Mouse (Mus musculus): ENCODE measurements at regions not wholly inside any gene's neighbourhood (a gene's known extent, or its start where the extent isn't known, plus 50 kb on each side); places are given as distances from the start of the nearest gene placed in this dataset.
"Not testable (repeated sequence)": the region's sequence is repeated elsewhere in the genome, so short reads cannot be mapped to it uniquely, and the experiment has no call there.

DNA sequence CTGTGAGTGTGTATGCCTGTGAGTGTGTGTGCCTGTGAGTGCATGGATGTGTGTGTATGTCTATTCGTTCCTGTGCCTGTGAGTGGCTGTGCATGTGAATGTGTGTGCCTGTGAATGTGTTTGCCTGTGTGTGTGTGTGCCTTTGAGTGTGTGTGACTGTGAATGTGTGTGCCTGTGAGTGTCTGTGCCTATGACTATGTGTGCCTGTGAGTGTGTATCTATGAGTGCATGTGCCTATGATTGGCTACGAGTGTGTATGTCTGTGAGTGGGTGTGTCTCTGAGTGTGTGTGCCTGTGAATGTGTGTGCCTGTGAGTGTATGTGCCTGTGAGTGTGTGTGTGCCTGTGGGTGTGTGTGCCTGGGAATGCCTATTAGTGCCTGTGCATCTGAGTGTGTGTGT, 731.6 kb downstream of the Lrriq3 start:
- Histone ChIP-seq H3K27ac (no peak overlapping the region), H3K4me3 (no peak overlapping the region), H3K4me1 (no peaks in the 10 kb centered on the region), H3K9me3 (replicated peaks) (no peaks in the 10 kb centered on the region), H3K27me3 (no peaks in the 10 kb centered on the region), H3K9ac (no peak overlapping the region), H3K36me3 (ENCODE audit: poor library complexity, severe bottlenecking) (no peaks in the 10 kb centered on the region), H3K4me2 (no peak overlapping the region)
- 87% methylated on average over 2 of the region's 2 CpGs for WGBS
- ATAC-seq: peak; percentile 21; the same call in 1 of the 2 replicates

DNA sequence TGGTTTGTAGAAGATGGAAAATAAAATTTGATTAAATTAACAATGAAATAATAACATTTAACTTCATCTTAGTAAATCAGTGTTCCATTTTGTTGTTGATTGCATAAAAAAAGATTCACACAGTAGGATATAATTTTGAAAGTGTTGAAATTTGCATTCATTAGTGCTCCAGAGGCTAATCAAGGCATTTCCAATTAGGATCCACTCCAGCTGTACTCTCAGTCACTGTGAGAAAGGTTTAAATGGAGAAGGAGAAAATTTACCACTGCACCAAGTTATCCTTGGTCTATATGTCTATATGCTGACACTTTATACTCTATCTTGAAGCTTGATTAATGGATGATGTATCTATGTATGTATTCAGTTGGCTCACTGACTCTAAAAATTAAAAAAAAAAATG, 695.3 kb upstream of the Negr1 start:
- Histone ChIP-seq H3K4me2 (no peak overlapping the region), H3K36me3 (ENCODE audit: poor library complexity, severe bottlenecking) (no peaks in the 10 kb centered on the region), H3K27ac (no peak overlapping the region), H3K9ac (no peak overlapping the region), H3K4me1 (no peaks in the 10 kb centered on the region), H3K9me3 (replicated peaks) (no peaks in the 10 kb centered on the region), H3K27me3 (no peaks in the 10 kb centered on the region), H3K4me3 (no peak overlapping the region)
- peak; percentile 50; the same call in 1 of the 2 replicates for ATAC-seq

DNA sequence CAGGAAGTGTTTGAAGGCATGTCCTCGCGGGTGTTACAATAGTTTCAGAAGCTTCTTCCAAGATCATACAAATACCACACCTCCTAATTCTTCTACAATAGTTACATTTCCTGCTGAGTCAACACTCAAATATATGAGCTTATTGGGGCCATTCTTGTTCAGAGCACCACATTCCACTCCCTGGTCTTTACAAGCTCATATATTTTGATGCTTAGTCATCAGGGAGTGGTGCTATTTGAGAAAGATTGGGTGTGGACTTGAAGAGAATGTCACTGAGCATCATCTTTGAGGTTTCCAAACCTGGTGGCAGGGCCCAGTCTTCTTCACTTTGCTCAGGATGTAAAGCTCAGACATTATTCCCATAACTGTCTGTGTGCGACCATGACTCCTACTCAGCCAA, 685.9 kb upstream of the Negr1 start:
- Histone ChIP-seq H3K27me3 (no peaks in the 10 kb centered on the region), H3K9ac (no peak overlapping the region), H3K9me3 (replicated peaks) (no peaks in the 10 kb centered on the region), H3K4me3 (no peak overlapping the region), H3K4me2 (no peak overlapping the region), H3K4me1 (no peaks in the 10 kb centered on the region), H3K27ac (no peak overlapping the region), H3K36me3 (ENCODE audit: poor library complexity, severe bottlenecking) (no peaks in the 10 kb centered on the region)
- 98% methylated on average over 3 of the region's 3 CpGs for WGBS
- no peak for ATAC-seq

DNA sequence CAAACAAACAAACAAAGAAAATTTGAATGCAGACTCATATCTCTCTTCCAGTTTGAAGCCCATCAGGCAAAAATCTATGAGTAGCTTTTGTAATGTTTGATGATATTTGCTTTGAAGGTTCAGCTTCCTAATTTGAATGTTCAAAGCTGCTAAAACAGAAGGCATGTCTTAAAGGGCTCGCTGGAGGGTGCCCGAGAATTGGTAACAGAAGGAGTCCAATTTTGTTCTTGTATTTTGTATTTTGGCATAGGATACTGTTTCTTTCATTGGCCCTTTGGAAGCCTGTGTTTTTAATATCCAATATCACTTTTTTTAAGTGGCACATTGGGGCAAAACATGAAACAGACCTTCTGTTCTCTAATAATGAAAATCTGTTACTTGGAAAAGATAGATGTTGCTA, 683.2 kb upstream of the Negr1 start:
- WGBS: 74% methylated on average over 2 of the region's 2 CpGs
- no peak overlapping the region for H3K9ac ChIP-seq
- no peak; the same call in 1 of the 2 replicates for ATAC-seq
- no peaks in the 10 kb centered on the region for H3K4me1 ChIP-seq
- H3K4me3 ChIP-seq: no peak overlapping the region
- no peak overlapping the region for H3K27ac ChIP-seq
- H3K36me3 ChIP-seq (ENCODE audit: poor library complexity, severe bottlenecking): no peaks in the 10 kb centered on the region
- no peak overlapping the region for H3K4me2 ChIP-seq
- H3K27me3 ChIP-seq: no peaks in the 10 kb centered on the region
- H3K9me3 ChIP-seq (replicated peaks): no peaks in the 10 kb centered on the region

DNA sequence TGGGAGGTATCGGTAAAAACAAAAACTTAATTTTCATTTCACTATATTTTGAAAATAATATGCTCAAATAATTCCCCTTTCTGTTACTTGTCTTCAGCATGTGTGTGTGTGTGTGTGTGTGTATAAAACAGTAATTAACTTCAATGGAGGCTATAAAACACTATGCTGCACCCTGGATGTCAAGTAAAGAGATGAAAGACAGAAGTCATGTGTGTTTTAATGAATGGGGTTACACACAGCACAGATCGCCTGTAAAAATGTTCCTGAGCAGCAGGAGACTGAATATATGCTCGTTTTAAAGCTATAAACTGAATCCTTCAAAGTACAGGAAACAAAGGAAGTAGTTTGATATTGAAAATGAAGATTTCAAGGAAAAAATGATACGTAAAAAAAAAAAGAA, 680.9 kb upstream of the Negr1 start:
- Histone ChIP-seq H3K9ac (no peak overlapping the region), H3K4me3 (no peak overlapping the region), H3K9me3 (replicated peaks) (no peaks in the 10 kb centered on the region), H3K4me2 (no peak overlapping the region), H3K4me1 (no peaks in the 10 kb centered on the region), H3K27me3 (no peaks in the 10 kb centered on the region), H3K27ac (no peak overlapping the region), H3K36me3 (ENCODE audit: poor library complexity, severe bottlenecking) (no peaks in the 10 kb centered on the region)
- 72% methylated on average over 4 of the region's 4 CpGs for WGBS
- no peak for ATAC-seq

DNA sequence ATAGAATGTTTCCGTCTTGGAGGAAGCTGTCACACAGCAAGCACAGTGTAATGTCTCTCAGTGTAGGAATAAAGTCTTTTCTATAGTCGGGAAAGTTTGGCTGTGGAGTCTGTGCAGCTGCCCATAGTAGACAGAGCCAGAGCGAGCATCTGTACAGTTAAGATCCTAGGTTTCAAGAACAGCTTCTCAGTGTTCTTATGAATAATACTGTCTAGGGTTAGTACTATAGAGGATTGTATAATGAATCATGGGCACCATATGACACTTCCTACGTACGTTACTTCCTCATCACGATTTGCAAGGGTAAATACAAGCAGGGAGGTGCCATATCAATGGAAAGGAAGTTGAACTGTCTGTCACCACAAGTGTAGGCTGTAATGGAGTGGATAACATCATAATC, 645.6 kb upstream of the Negr1 start:
- Histone ChIP-seq H3K27me3 (no peaks in the 10 kb centered on the region), H3K36me3 (ENCODE audit: poor library complexity, severe bottlenecking) (no peaks in the 10 kb centered on the region), H3K4me1 (no peaks in the 10 kb centered on the region), H3K9ac (no peak overlapping the region), H3K9me3 (replicated peaks) (no peaks in the 10 kb centered on the region), H3K4me3 (no peak overlapping the region), H3K4me2 (no peak overlapping the region), H3K27ac (no peak overlapping the region)
- 86% methylated on average over 6 of the region's 6 CpGs for WGBS
- ATAC-seq: no peak

DNA sequence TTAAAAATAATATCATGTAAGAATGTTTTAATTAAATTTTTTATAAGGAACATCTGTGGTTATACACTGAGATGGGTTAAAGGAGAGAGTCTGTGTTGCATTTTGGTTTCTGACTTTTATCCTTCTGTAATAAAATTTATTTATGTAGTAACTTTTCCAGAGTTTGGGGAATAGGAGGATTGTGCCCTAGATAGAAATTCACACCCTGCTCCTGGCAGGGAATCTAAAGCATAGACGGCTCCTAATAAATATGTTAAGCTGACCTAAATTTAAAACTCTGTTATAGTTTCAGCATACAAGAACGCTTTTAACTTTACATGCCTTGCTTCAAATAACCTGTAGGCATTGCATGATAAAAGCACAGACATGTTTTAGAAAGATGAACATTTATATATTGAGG, 618.7 kb upstream of the Negr1 start:
- 89% methylated on average over 2 of the region's 2 CpGs for WGBS
- Histone ChIP-seq H3K9me3 (replicated peaks) (no peaks in the 10 kb centered on the region), H3K4me3 (no peak overlapping the region), H3K27me3 (no peaks in the 10 kb centered on the region), H3K36me3 (ENCODE audit: poor library complexity, severe bottlenecking) (no peaks in the 10 kb centered on the region), H3K4me1 (peaks cover 4% of the 10 kb centered on the region; the same call in 1 of the 2 replicates), H3K4me2 (no peak overlapping the region), H3K27ac (no peak overlapping the region), H3K9ac (no peak overlapping the region)
- no peak for ATAC-seq

DNA sequence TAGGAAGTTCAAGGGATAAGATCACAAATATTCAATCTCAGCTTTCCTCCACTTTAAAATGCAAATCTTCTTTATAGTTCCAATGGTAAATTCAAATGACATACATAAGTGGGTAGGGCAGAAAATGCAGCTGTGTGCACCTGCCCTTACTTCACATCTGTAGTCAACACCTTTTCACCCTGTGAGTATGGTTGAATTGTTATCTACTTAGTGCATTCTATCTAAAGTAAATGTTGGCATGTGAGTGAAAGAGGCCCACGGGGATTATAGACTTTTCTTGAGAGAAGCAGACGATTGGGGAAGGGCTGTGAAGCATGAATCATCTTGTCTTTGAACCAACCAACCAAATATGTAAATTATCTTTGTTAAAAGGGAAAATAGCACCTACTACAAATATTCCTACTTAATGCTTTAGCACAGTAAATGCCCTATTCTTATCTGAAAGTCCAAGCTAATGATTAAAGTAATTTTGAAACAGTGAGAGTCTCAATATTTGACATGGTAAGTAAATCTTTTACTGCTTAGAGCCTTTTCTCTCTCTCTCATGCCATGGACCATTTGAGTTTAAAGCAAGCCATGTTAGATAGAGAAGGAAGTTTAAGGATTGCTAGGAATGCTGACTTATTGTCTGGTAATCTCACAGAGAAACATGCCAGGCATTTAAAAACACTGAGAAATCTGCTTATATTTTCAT, 617.4 kb upstream of the Negr1 start:
- ATAC-seq: no peak
- WGBS: 39% methylated on average over 2 of the region's 2 CpGs
- no peak overlapping the region for H3K4me3 ChIP-seq
- peaks cover 4% of the 10 kb centered on the region; the same call in 1 of the 2 replicates for H3K4me1 ChIP-seq
- no peak overlapping the region for H3K9ac ChIP-seq
- no peaks in the 10 kb centered on the region for H3K36me3 ChIP-seq (ENCODE audit: poor library complexity, severe bottlenecking)
- no peak overlapping the region for H3K27ac ChIP-seq
- H3K4me2 ChIP-seq: no peak overlapping the region
- no peaks in the 10 kb centered on the region for H3K9me3 ChIP-seq (replicated peaks)
- H3K27me3 ChIP-seq: no peaks in the 10 kb centered on the region

DNA sequence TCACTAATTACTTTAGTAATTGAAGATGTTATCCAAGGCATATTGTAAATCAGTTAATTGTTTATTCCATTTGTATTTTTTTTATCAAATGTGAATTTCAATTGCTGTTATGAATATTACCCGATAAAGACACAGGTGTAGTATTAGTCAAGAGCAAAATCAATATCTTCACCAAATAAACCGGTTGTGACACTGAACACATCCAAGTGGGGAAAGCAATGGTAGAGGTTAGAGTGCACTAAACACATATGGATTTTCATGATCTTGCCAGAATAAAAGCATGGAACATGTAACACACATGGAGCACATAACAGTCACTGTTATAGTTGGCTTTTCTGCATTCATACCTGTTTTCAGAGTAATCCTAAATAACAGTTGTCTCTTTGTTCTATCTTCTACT, 616.4 kb upstream of the Negr1 start:
- Histone ChIP-seq H3K9ac (no peak overlapping the region), H3K9me3 (replicated peaks) (no peaks in the 10 kb centered on the region), H3K4me1 (peaks cover 4% of the 10 kb centered on the region; the same call in 1 of the 2 replicates), H3K27ac (no peak overlapping the region), H3K4me2 (no peak overlapping the region), H3K4me3 (no peak overlapping the region), H3K36me3 (ENCODE audit: poor library complexity, severe bottlenecking) (no peaks in the 10 kb centered on the region), H3K27me3 (no peaks in the 10 kb centered on the region)
- WGBS: 94% methylated on average over 2 of the region's 2 CpGs
- ATAC-seq: no peak

DNA sequence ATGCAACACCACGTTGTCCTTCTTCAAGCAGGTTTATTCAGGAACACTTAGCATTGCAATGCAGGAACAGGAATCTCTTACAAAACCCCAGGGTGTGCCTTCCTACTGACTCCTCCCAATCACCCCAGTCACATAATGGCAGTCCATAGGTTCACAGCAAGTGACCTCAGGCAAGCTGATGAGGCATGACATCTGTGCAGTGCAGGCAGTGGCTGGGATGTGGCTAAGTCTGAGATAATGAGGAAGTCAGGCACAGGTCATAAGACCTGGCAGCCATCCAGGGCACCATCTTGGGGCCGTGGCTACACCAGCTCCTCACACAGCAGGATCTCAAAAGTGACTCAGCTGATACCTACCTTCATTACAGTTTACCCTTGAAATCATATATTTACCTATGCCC, 599.1 kb upstream of the Negr1 start:
- not testable (repeated sequence) for H3K4me3 ChIP-seq; H3K27ac ChIP-seq; H3K27me3 ChIP-seq; ATAC-seq; H3K36me3 ChIP-seq (ENCODE audit: poor library complexity, severe bottlenecking); H3K4me2 ChIP-seq; H3K9ac ChIP-seq; H3K9me3 ChIP-seq (replicated peaks); H3K4me1 ChIP-seq
- 44% methylated on average over 2 of the region's 2 CpGs for WGBS

DNA sequence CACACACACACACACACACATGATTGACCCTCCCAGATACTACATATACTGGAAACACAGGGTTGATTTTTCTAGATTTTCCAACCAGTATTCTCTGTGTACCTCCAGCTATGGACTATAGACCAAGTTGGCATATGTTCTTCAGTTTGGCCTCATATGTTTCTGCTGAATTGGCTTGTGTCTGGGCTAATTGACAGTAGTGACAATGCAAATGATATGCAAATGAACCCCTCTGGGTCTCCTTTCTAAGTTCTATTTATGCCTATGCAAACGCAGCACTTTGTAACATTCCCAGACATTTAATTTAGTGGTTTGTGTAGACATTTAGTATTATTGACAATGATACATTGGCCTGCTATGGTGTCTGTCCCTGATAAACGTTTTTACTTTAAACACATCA, 582.0 kb upstream of the Negr1 start:
- Histone ChIP-seq H3K27ac (no peak overlapping the region), H3K36me3 (ENCODE audit: poor library complexity, severe bottlenecking) (no peaks in the 10 kb centered on the region), H3K4me1 (no peaks in the 10 kb centered on the region), H3K27me3 (no peaks in the 10 kb centered on the region), H3K9ac (no peak overlapping the region), H3K4me2 (no peak overlapping the region), H3K9me3 (replicated peaks) (no peaks in the 10 kb centered on the region), H3K4me3 (no peak overlapping the region)
- ATAC-seq: peak; percentile 71
- 40% methylated on average over 2 of the region's 2 CpGs for WGBS

DNA sequence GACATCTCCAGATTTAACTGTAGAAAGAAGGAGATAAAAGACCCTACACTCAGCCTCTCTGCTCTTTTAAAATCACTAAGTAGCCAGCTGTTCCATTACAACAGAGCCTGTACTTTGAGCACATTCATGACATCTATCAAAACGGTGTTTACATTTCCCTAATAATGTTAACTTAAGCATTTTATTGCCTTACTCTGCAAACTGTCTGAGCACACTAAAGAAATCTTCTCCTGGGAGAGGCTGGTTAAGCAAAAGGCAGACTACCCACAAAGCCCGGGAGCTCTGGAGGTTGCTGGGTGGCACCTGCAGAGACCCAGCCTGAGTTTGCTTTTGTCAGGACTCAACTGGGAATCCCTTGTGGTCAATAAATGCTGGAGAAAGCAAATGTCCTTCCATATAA, 567.5 kb upstream of the Negr1 start:
- 61% methylated on average over 2 of the region's 2 CpGs for WGBS
- Histone ChIP-seq H3K27ac (no peak overlapping the region), H3K9ac (no peak overlapping the region), H3K4me1 (no peaks in the 10 kb centered on the region), H3K9me3 (replicated peaks) (no peaks in the 10 kb centered on the region), H3K4me3 (no peak overlapping the region), H3K4me2 (no peak overlapping the region), H3K27me3 (no peaks in the 10 kb centered on the region), H3K36me3 (ENCODE audit: poor library complexity, severe bottlenecking) (no peaks in the 10 kb centered on the region)
- ATAC-seq: no peak

DNA sequence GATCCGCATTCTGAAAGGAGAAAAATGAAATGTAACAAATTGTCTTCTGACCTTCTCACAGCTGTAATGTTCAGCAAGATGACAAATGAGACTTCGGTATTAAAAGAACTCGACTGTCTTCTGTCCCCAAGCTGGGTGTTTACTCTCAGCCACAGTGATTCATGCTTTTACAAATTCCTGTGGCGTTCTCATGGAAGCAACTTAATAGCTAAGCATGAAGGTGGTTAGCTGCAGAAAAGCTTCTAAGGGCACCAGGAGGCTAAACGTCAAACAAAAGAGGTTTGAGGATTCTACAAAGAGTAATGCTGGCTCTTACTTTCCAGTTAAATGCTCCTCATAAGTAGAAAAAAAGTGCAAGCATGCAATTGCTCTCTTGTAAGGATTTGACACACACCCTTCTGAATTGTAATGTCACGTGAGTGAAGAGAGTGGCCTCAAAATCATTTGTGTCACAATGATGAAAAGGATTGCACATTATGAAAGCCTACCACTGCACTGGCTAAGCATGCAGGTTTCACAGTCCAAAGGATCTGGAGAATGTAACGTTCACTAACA, 543.8 kb upstream of the Negr1 start:
- no peak for ATAC-seq
- Histone ChIP-seq H3K27ac (no peak overlapping the region), H3K9me3 (replicated peaks) (no peaks in the 10 kb centered on the region), H3K4me1 (0 out of 2 replicates have a peak, but pooled peaks cover 5% of the 10 kb centered on the region), H3K4me2 (no peak overlapping the region), H3K9ac (no peak overlapping the region), H3K36me3 (ENCODE audit: poor library complexity, severe bottlenecking) (no peaks in the 10 kb centered on the region), H3K27me3 (no peaks in the 10 kb centered on the region), H3K4me3 (no peak overlapping the region)
- 27% methylated on average over 7 of the region's 7 CpGs for WGBS

All from forebrain, embryonic 13.5 days (tissue).